Mouse (Mus musculus) lung, postnatal 25 days (tissue): ENCODE measurements around the gene Fndc11.

Experiments used
- DNase-seq: peaks from one replicate; pipeline ENCODE4 v3.0.0; 2022; ENCODE audit warnings: low spot score

Gene Fndc11

GRCm38 (mm10) chr2:181266839-181267238, 47.0 kb downstream of the Fndc11 start:
- no peak for DNase-seq

- no peak for DNase-seq
Observed at GRCm38 (mm10) chr2:181272092-181272491, 52.3 kb downstream of the Fndc11 start.
